Mouse (Mus musculus) left cerebral cortex, adult 8-10 months (tissue): ENCODE data around the gene Sp3. TPM values are rescaled to one million over a fixed set of nuclear protein-coding genes. Genes with fewer than 3 reads are reported as not detected.
"Not testable (repeated sequence)": the region's sequence is repeated elsewhere in the genome, so short reads cannot be mapped to it uniquely, and the experiment has no call there.

Experiments used
- DNase-seq, 2 experiments: peaks; one replicate each; pipeline ENCODE4 v3.0.0; 2022; ENCODE audit warnings: low spot score in 2 of 2
- microRNA-seq, 2 experiments: library from miRNA; unstranded; fragments of <30 nt; microRNA quantifications; one replicate each; pipeline ENCODE4 v1.2.0; 2022
- total RNA-seq, 4 experiments: library from RNA; stranded (reverse); gene quantifications; 2 replicates each; pipeline ENCODE4 v1.2.4; 2022

Gene Sp3
- total RNA-seq, 4 experiments from 2014 or later = 58.1 to 71.3 (median 65.5) TPM

DNA sequence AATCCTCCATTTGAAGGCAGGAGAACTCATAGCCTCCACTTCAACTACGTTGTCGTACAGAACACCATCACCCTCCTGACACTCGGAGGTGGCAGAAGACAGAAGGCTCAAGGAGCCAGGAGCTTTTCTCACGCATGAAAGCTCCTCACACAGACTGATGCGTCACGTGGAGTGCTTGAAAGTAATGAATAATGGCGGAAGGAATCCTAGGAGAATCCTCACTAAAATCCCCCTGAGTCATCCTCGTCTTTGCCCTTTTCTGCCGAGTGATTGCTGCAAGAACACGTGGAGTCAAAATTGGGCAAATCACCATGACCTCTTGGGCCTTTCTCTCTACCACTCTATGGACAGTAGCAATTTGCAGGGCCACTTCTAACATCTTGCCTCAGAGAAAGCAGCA is 55.3 kb downstream of the Sp3 start:
- no peak for DNase-seq

DNA sequence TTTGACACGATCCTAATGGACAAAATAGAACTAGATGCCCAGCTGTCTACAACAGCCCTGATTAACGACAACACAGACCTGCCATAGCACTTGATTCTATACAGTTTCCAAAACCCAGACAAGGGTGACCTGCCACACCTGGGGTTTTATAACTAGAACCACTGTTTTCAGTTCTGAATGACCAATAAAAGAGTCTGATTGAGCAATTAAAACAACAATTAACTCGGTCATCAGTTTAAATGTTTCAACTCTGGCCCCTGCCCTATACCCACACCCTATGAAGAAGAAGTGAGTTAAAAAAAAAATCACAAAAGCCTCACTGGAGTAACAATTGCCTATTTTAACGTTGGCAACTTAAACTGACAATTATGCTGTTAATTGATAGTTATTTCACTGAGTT is 64.1 kb downstream of the Sp3 start:
- no peak for DNase-seq

DNA sequence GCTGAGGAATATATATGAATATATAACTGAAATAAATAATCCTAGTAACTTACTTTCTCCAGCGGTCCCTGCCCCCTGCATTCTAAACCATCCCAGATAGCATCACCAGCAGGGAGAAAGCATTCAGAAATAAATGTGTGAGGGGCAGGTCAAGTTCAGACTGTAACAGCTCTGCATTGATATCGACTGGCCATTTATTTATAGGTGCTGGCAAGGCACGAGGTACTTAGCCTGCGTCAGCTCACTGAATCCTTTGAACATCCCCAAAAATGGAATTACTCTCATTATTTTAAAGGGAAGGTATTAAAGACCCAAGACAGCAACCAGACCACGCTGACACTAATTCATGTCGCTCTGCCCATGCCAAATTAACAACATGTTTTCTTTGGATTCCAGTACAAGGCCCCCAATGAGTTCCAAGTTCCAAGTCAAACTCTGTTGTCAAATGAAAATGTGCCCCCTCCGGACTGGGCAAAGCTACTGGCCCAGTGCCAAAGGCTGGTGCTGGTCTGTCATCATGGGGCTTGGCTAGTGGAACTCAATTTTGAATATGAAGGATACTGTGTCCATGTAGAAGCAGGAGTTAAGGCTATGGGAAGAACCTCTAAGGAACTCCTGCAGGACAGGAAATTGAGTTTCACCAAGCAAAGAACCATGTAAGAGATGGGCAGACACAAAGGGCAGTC is 64.9 kb downstream of the Sp3 start:
- DNase-seq = no peak

DNA sequence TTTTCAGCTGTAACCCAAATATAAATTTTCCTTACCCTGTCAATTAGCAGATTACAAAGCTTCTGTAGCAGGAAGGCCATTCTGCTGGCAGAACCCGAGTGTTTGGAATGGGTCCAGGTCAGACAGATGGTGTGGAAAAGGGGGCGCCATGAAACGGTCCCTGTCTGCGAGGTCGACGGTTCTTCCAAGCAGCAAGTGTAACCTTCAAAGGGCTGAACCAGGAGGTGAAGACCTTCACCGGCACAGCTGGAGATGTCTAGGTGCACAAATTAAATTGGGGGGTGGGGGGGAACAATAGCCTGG is 66.8 kb downstream of the Sp3 start:
- no peak for DNase-seq

GRCm38 (mm10) chr2:72912708-72913457 is 67.4 kb downstream of the Sp3 start:
- no peak for DNase-seq

- DNase-seq = no peak
These were observed 68.7 kb downstream of the Sp3 start for GRCm38 (mm10) chr2:72911527-72911926.

GRCm38 (mm10) chr2:72909046-72909445 is 71.2 kb downstream of the Sp3 start:
- DNase-seq = no peak

DNA sequence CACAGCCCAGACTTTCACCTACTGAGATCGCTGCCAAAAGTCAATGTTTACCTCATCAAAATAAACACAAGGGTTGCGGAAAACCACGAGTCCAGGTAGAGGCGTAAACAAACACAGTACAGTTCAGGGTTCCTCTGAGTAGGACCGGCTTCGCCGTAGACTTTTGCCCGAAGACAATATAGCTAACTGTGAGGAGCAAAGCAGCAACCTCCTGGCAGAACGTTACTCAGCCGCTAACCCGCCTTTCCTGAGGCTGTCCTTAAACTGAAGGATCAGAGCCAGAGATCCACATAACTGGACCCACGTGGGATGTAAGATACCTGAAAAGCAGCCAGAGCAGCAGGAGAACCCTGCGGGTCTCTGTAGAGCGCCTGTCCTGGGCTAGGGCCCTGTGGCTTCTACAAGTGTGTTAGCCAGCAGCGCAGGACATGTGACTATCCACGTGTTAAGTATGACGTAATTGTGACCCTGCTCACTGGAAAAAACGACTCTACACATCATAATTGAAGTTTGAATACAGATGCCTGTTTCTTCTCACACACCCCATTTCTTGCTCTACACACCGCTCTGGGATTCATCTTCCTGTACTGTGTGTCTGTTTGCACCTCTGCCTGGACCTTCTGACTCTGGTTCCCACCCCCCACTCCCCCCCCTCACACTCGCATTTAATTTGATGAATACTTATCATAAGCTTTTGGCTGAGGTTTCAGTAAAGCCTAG is 71.9 kb downstream of the Sp3 start:
- no peak for DNase-seq

GRCm38 (mm10) chr2:72906745-72907144 is 73.5 kb downstream of the Sp3 start:
- DNase-seq = no peak

- not testable (repeated sequence) for DNase-seq
These were observed 77.2 kb downstream of the Sp3 start for GRCm38 (mm10) chr2:72902816-72903680.

GRCm38 (mm10) chr2:72898782-72899305 is 81.4 kb downstream of the Sp3 start:
- no peak for DNase-seq

- no peak for DNase-seq
These were observed 82.0 kb downstream of the Sp3 start for GRCm38 (mm10) chr2:72898094-72898781.

- DNase-seq = no peak
These were observed 90.4 kb downstream of the Sp3 start for GRCm38 (mm10) chr2:72889806-72890205.

Small RNA genes lying within 50 kb of the gene (microRNA-seq; reads per million reads assigned to microRNA genes)
- 0 reads per million in 2 experiments for gene Gm25960

Other genes starting within 250 kb of the Sp3 start
- gene Gm11084, start 6.3 kb upstream of the Sp3 start, total RNA-seq = not detected
- gene Ola1, start 238.5 kb upstream of the Sp3 start, total RNA-seq = 100 to 1,000 TPM in 3 of 4 experiments, 10 to 100 TPM in 1; 88.6 to 104 (median 102) TPM